Mouse (Mus musculus) thymus, adult 2 months (tissue): ENCODE measurements around the gene Asb11.

ENCODE experiments used
- CTCF ChIP-seq: fragments of 200-500 bp; IDR thresholded peaks from 2 replicates; pipeline ENCODE4 v1.5.1; 2012; ENCODE audit warnings: mild to moderate bottlenecking, control low read depth, low read length, moderate library complexity, borderline replicate concordance; ENCODE audit not compliant: control insufficient read depth, poor library complexity, insufficient read depth; ENCODE audit errors: extremely low read depth
- POLR2A ChIP-seq: fragments of 200-500 bp; IDR thresholded peaks from 2 replicates; pipeline ENCODE4 v1.6.1; 2012; ENCODE audit warnings: mild to moderate bottlenecking, low read length, control low read depth, moderate library complexity; ENCODE audit not compliant: control insufficient read depth, poor library complexity, insufficient read depth; ENCODE audit errors: extremely low read depth

- no peak for TF ChIP-seq CTCF
- no peak for TF ChIP-seq POLR2A
These were observed 6.2 kb upstream of the Asb11 start for GRCm38 (mm10) chrX:164430621-164431020.
